Mouse (Mus musculus) forebrain, embryonic 16.5 days (tissue): ENCODE results near the gene Igfbp7. TPM values are rescaled to one million over a fixed set of nuclear protein-coding genes. Genes with fewer than 3 reads are reported as not detected.

Source experiments
- ATAC-seq: fragments of 200-750 bp; cut with Nextera tagmentation; 2 replicates; pipeline ENCODE4 v1.8.0; 2017; ENCODE audit warnings: mild to moderate bottlenecking, moderate library complexity
- H3K27ac ChIP-seq: fragments of 300-500 bp; sonication (generic); 2 replicates; pipeline ENCODE4 v1.5.1; 2014; ENCODE audit warnings: low read length, control low read depth
- H3K27me3 ChIP-seq: fragments of 300-500 bp; sonication (generic); replicated peaks from 2 replicates; pipeline ENCODE4 v1.6.1; 2014; ENCODE audit warnings: low read length; ENCODE audit not compliant: control insufficient read depth, insufficient read depth
- H3K36me3 ChIP-seq: fragments of 300-500 bp; sonication (generic); 2 replicates; pipeline ENCODE4 v1.6.1; 2014; ENCODE audit not compliant: control insufficient read depth, insufficient read depth
- H3K4me1 ChIP-seq: fragments of 300-500 bp; sonication (generic); replicated peaks from 2 replicates; pipeline ENCODE4 v1.6.1; 2014; ENCODE audit warnings: low read length; ENCODE audit not compliant: control insufficient read depth, insufficient read depth
- H3K4me2 ChIP-seq: fragments of 300-500 bp; sonication (generic); 2 replicates; pipeline ENCODE4 v1.6.1; 2014; ENCODE audit warnings: mild to moderate bottlenecking, low read length, control low read depth
- H3K4me3 ChIP-seq: fragments of 300-500 bp; sonication (generic); replicated peaks from 2 replicates; pipeline ENCODE4 v1.5.1; 2014; ENCODE audit warnings: mild to moderate bottlenecking, low read length, control low read depth
- H3K9ac ChIP-seq: fragments of 300-500 bp; sonication (generic); replicated peaks from 2 replicates; pipeline ENCODE4 v1.6.1; 2014; ENCODE audit warnings: low read depth, low read length, control low read depth
- H3K9me3 ChIP-seq: fragments of 300-500 bp; sonication (generic); 2 replicates; pipeline ENCODE4 v1.6.1; 2016; ENCODE audit warnings: low read length; ENCODE audit not compliant: control insufficient read depth
- WGBS: fragments of 180-500 bp; shearing (Covaris S2); extraction: QIAGEN DNeasy Blood & Tissue Kit; methylation state at CpG from one replicate; pipeline ENCODE4 v1.1.7; 2014; 5-methylcytosine and 5-hydroxymethylcytosine counted together
- polyA plus RNA-seq: library from polyadenylated mRNA; unstranded; fragments of >200 nt; fragmentation: Nextera tagmentation; extraction: Ambion mirVana; gene quantifications from 2 replicates; pipeline ENCODE4 v1.2.1, GENCODE M21; 2015

Igfbp7 gene
- polyA plus RNA-seq, 1 experiment from 2014 or later: 55.8 TPM

- no peaks in the 10 kb centered on the region for H3K4me1 ChIP-seq
- no peak for ATAC-seq
- H3K9ac ChIP-seq: no peak overlapping the region
- WGBS: 87% methylated on average over 6 of the region's 6 CpGs
- no peak overlapping the region for H3K27ac ChIP-seq
- no peaks in the 10 kb centered on the region for H3K36me3 ChIP-seq
- H3K4me2 ChIP-seq: no peak overlapping the region
- no peaks in the 10 kb centered on the region for H3K27me3 ChIP-seq
- 0 out of 2 replicates have a peak, but pooled peaks cover 2% of the 10 kb centered on the region for H3K9me3 ChIP-seq
- no peak overlapping the region for H3K4me3 ChIP-seq
Observed at GRCm38 (mm10) chr5:77416058-77416457, 8.2 kb upstream of the Igfbp7 start.

GRCm38 (mm10) chr5:77408530-77408929 is 689 bp upstream of the Igfbp7 start:
- H3K4me2 ChIP-seq: no peak overlapping the region
- ATAC-seq: no peak
- H3K4me1 ChIP-seq: peaks cover 11% of the 10 kb centered on the region
- H3K4me3 ChIP-seq: no peak overlapping the region
- H3K9ac ChIP-seq: no peak overlapping the region
- peaks cover 10% of the 10 kb centered on the region for H3K27me3 ChIP-seq
- peaks cover 2% of the 10 kb centered on the region; the same call in 1 of the 2 replicates for H3K9me3 ChIP-seq
- 92% methylated on average over 6 of the region's 6 CpGs for WGBS
- H3K36me3 ChIP-seq: no peaks in the 10 kb centered on the region
- H3K27ac ChIP-seq: no peak overlapping the region

- 47% methylated on average over 5 of the region's 5 CpGs for WGBS
- H3K4me1 ChIP-seq: peaks cover 11% of the 10 kb centered on the region
- H3K9ac ChIP-seq: no peak overlapping the region
- H3K36me3 ChIP-seq: no peaks in the 10 kb centered on the region
- peaks cover 13% of the 10 kb centered on the region for H3K27me3 ChIP-seq
- no peak overlapping the region; the same call in 1 of the 2 replicates for H3K4me2 ChIP-seq
- H3K27ac ChIP-seq: no peak overlapping the region
- H3K4me3 ChIP-seq: no peak overlapping the region
- no peak for ATAC-seq
- peaks cover 2% of the 10 kb centered on the region; the same call in 1 of the 2 replicates for H3K9me3 ChIP-seq
Observed at GRCm38 (mm10) chr5:77406371-77406871, 1.4 kb downstream of the Igfbp7 start.

GRCm38 (mm10) chr5:77405455-77406057 is 2.3 kb downstream of the Igfbp7 start:
- WGBS: 73% methylated on average over 5 of the region's 5 CpGs
- Histone ChIP-seq H3K27me3 (peaks cover 13% of the 10 kb centered on the region), H3K36me3 (no peaks in the 10 kb centered on the region), H3K9ac (no peak overlapping the region), H3K9me3 (peaks cover 2% of the 10 kb centered on the region; the same call in 1 of the 2 replicates), H3K4me3 (no peak overlapping the region), H3K27ac (no peak overlapping the region), H3K4me2 (no peak overlapping the region), H3K4me1 (peaks cover 11% of the 10 kb centered on the region)
- no peak for ATAC-seq

- H3K27me3 ChIP-seq: peaks cover 13% of the 10 kb centered on the region
- peaks cover 11% of the 10 kb centered on the region for H3K4me1 ChIP-seq
- H3K9me3 ChIP-seq: peaks cover 2% of the 10 kb centered on the region; the same call in 1 of the 2 replicates
- 54% methylated on average over 10 of the region's 10 CpGs for WGBS
- H3K4me2 ChIP-seq: no peak overlapping the region
- no peak overlapping the region for H3K9ac ChIP-seq
- no peaks in the 10 kb centered on the region for H3K36me3 ChIP-seq
- no peak overlapping the region for H3K4me3 ChIP-seq
- H3K27ac ChIP-seq: no peak overlapping the region
- ATAC-seq: no peak
Observed at GRCm38 (mm10) chr5:77404941-77405340, 2.9 kb downstream of the Igfbp7 start.

- H3K27me3 ChIP-seq: peaks cover 8% of the 10 kb centered on the region
- H3K4me3 ChIP-seq: no peak overlapping the region
- 94% methylated on average over 5 of the region's 5 CpGs for WGBS
- ATAC-seq: no peak
- H3K9me3 ChIP-seq: peaks cover 2% of the 10 kb centered on the region; the same call in 1 of the 2 replicates
- no peaks in the 10 kb centered on the region for H3K36me3 ChIP-seq
- no peak overlapping the region for H3K4me2 ChIP-seq
- H3K27ac ChIP-seq: no peak overlapping the region
- no peak overlapping the region for H3K9ac ChIP-seq
- peaks cover 9% of the 10 kb centered on the region for H3K4me1 ChIP-seq
Observed at GRCm38 (mm10) chr5:77402901-77403300, 4.9 kb downstream of the Igfbp7 start.

- H3K27ac ChIP-seq: no peak overlapping the region
- 55% methylated on average over 5 of the region's 5 CpGs for WGBS
- peaks cover 2% of the 10 kb centered on the region; the same call in 1 of the 2 replicates for H3K9me3 ChIP-seq
- no peak overlapping the region for H3K9ac ChIP-seq
- H3K27me3 ChIP-seq: peaks cover 3% of the 10 kb centered on the region; the same call in 1 of the 2 replicates
- ATAC-seq: no peak
- no peak overlapping the region for H3K4me3 ChIP-seq
- H3K36me3 ChIP-seq: no peaks in the 10 kb centered on the region
- no peak overlapping the region for H3K4me2 ChIP-seq
- peaks cover 4% of the 10 kb centered on the region; the same call in 1 of the 2 replicates for H3K4me1 ChIP-seq
Observed at GRCm38 (mm10) chr5:77402137-77402536, 5.7 kb downstream of the Igfbp7 start.

- no peak for ATAC-seq
- H3K9me3 ChIP-seq: peaks cover 2% of the 10 kb centered on the region; the same call in 1 of the 2 replicates
- H3K4me3 ChIP-seq: no peak overlapping the region
- H3K9ac ChIP-seq: no peak overlapping the region
- WGBS: 84% methylated on average over 6 of the region's 6 CpGs
- H3K4me2 ChIP-seq: no peak overlapping the region
- no peaks in the 10 kb centered on the region for H3K4me1 ChIP-seq
- H3K27ac ChIP-seq: no peak overlapping the region
- H3K27me3 ChIP-seq: peaks cover 3% of the 10 kb centered on the region; the same call in 1 of the 2 replicates
- H3K36me3 ChIP-seq: no peaks in the 10 kb centered on the region
Observed at GRCm38 (mm10) chr5:77400823-77401222, 7.0 kb downstream of the Igfbp7 start.

GRCm38 (mm10) chr5:77400151-77400550 is 7.7 kb downstream of the Igfbp7 start:
- Histone ChIP-seq H3K27ac (no peak overlapping the region), H3K4me2 (no peak overlapping the region), H3K9me3 (no peaks in the 10 kb centered on the region), H3K36me3 (no peaks in the 10 kb centered on the region), H3K4me1 (no peaks in the 10 kb centered on the region), H3K4me3 (no peak overlapping the region), H3K9ac (no peak overlapping the region), H3K27me3 (0 out of 2 replicates have a peak, but pooled peaks cover 3% of the 10 kb centered on the region)
- WGBS: 73% methylated on average over 7 of the region's 7 CpGs
- no peak for ATAC-seq
